Mouse (Mus musculus) liver, embryonic 16.5 days (tissue): ENCODE measurements around the gene Bcl9l. TPM values are rescaled to one million over a fixed set of nuclear protein-coding genes. Genes with fewer than 3 reads are reported as not detected.

Source experiments
- ATAC-seq: fragments of 200-750 bp; cut with Nextera tagmentation; 2 replicates; pipeline ENCODE4 v1.8.0; 2017; ENCODE audit warnings: low read depth, mild to moderate bottlenecking, moderate number of reproducible peaks, moderate library complexity
- H3K27ac ChIP-seq: fragments of 300-500 bp; sonication (generic); 2 replicates; pipeline ENCODE4 v1.5.1; 2014; ENCODE audit warnings: mild to moderate bottlenecking, low read length
- H3K27me3 ChIP-seq: fragments of 300-500 bp; sonication (generic); 2 replicates; pipeline ENCODE4 v1.6.1; 2014; ENCODE audit warnings: low read depth, low read length, mixed read lengths; ENCODE audit not compliant: control insufficient read depth, insufficient read depth
- H3K36me3 ChIP-seq: fragments of 300-500 bp; sonication (generic); 2 replicates; pipeline ENCODE4 v1.6.1; 2014; ENCODE audit warnings: mild to moderate bottlenecking; ENCODE audit not compliant: control insufficient read depth, insufficient read depth
- H3K4me1 ChIP-seq: fragments of 300-500 bp; sonication (generic); 2 replicates; pipeline ENCODE4 v1.6.1; 2014; ENCODE audit warnings: low read depth, low read length, mixed read lengths; ENCODE audit not compliant: control insufficient read depth
- H3K4me2 ChIP-seq: fragments of 300-500 bp; sonication (generic); 2 replicates; pipeline ENCODE4 v1.6.1; 2014; ENCODE audit warnings: low read depth, low read length, mixed read lengths
- H3K4me3 ChIP-seq: fragments of 300-500 bp; sonication (generic); 2 replicates; pipeline ENCODE4 v1.5.1; 2014; ENCODE audit warnings: low read depth, mild to moderate bottlenecking, low read length
- H3K9ac ChIP-seq: fragments of 300-500 bp; sonication (generic); 2 replicates; pipeline ENCODE4 v1.6.1; 2014; ENCODE audit warnings: low read depth, low read length
- H3K9me3 ChIP-seq: fragments of 300-500 bp; sonication (generic); replicated peaks from 2 replicates; pipeline ENCODE4 v1.6.1; 2016; ENCODE audit warnings: low read length; ENCODE audit not compliant: control insufficient read depth
- WGBS: fragments of 180-500 bp; shearing (Covaris S2); extraction: QIAGEN DNeasy Blood & Tissue Kit; methylation state at CpG from one replicate; pipeline ENCODE4 v1.1.7; 2014; ENCODE audit not compliant: insufficient replicate concordance; 5-methylcytosine and 5-hydroxymethylcytosine counted together
- polyA plus RNA-seq: library from polyadenylated mRNA; unstranded; fragments of >200 nt; fragmentation: Nextera tagmentation; extraction: Ambion mirVana; gene quantifications from 2 replicates; pipeline ENCODE4 v1.2.1, GENCODE M21; 2015

The Bcl9l gene
- polyA plus RNA-seq, 1 experiment from 2014 or later, result 2.2 TPM

DNA sequence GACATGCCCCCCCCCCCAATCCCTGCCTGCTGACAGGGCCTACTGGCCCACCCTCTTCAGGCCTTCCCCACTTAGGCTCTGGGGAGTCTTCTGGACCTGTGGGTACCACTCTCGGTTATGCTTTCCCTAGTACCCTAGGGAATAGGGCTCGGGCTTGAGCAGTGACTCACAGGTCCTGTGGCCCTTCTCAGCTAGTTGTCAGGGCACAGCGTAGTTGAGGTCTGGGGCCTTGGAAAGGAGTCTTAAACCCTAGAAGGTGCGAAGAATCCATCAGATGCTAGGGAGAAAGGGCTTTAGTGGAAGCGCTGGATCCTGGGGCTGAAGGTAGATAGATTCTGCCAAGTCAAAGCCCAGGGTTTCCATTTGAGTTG, 17.5 kb downstream of the Bcl9l start:
- H3K4me1 ChIP-seq, result peaks cover 26% of the 10 kb centered on the region

DNA sequence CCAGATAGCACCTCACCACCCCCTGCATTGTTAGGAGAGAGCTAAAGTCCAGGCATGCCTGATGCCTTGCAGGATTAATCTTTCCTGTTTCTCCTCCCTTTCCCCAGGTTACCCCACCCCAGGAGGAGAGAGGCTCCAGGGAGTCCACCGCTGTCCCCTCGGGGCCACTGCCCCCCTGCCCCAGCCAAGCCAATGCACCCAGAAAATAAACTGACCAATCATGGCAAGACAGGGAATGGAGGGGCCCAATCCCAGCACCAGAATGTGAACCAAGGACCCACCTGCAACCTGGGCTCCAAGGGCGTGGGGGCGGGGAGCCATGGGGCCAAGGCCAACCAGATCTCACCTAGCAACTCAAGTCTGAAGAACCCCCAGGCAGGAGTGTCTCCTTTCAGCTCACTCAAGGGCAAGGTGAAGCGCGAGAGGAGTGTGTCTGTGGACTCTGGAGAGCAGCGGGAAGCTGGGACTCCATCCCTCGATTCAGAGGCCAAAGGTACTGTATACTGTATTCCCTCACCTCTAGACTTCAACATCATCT, 18.1 kb downstream of the Bcl9l start:
- peaks cover 23% of the 10 kb centered on the region for H3K4me1 ChIP-seq
- H3K9me3 ChIP-seq, result no peaks in the 10 kb centered on the region
- ATAC-seq, result no peak
- WGBS, result 65% methylated on average over 8 of the region's 8 CpGs
- H3K36me3 ChIP-seq, result no peaks in the 10 kb centered on the region
- peaks cover 26% of the 10 kb centered on the region for H3K27me3 ChIP-seq
- no peak overlapping the region for H3K27ac ChIP-seq
- no peak overlapping the region for H3K4me2 ChIP-seq
- H3K9ac ChIP-seq, result no peak overlapping the region
- H3K4me3 ChIP-seq, result no peak overlapping the region

More for the DNA sequence above, 17.5 kb downstream of the Bcl9l start:
- no peak overlapping the region for H3K9ac ChIP-seq
- no peak overlapping the region for H3K4me2 ChIP-seq
- H3K27ac ChIP-seq, result no peak overlapping the region
- no peak for ATAC-seq
- H3K4me3 ChIP-seq, result no peak overlapping the region
- H3K27me3 ChIP-seq, result peaks cover 26% of the 10 kb centered on the region
- H3K36me3 ChIP-seq, result no peaks in the 10 kb centered on the region
- WGBS, result 52% methylated on average over 5 of the region's 5 CpGs
- H3K9me3 ChIP-seq, result no peaks in the 10 kb centered on the region

DNA sequence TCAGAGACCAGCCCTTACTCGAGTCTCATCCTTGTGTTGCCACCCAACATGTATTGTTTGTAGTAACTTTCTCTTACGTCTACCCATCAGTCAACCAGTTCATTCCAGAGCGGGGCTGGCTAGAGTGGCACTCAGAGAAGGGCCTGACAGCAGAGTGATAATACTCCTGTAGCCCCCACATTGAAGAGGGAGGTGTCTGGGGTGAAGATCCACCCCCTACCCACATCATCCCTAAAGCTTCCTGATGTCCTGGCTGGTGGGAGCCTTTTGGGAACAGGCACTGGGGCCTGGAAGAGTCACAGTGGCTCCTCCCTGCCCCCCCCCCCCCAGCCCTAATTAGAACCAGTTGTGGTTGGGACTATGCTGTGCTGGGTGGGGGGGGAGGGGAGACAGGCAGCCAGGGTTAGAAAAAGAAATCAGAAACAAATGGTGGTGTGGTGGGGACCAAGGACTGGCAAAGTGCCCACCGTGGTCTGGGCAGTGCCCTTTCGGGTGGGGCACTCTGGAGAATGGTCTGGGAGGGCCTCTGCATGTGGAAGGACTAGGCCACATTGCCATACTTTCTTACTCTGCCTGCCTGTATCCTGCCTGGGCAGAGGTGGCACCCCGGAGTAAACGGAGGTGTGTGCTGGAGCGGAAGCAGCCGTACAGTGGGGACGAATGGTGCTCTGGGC, 18.7 kb downstream of the Bcl9l start:
- no peaks in the 10 kb centered on the region for H3K9me3 ChIP-seq
- no peak for ATAC-seq
- H3K4me2 ChIP-seq, result no peak overlapping the region
- H3K4me3 ChIP-seq, result no peak overlapping the region
- H3K4me1 ChIP-seq, result peaks cover 23% of the 10 kb centered on the region
- H3K27me3 ChIP-seq, result peaks cover 26% of the 10 kb centered on the region
- H3K9ac ChIP-seq, result no peak overlapping the region
- no peak overlapping the region for H3K27ac ChIP-seq
- no peaks in the 10 kb centered on the region for H3K36me3 ChIP-seq
- WGBS, result 66% methylated on average over 10 of the region's 10 CpGs

DNA sequence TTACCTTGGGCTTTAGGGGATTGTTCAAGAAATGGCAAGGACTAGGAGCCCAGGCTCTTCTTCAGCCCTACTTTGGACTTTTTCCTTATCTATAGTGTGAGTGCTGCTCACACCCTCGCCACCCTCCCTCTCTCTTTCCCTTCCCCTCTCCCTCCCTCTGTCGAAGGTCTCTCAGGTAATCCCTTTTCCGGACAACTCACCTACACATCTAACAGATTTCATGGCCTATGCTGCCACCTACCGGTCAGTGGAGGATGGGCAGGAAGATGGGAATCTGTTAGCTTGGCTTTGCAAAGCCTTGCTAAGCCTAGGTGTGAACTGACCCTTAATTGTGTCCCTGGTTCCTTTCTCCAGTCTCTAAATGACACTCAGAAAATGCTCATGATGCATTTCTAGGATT, 19.4 kb downstream of the Bcl9l start:
- WGBS, result 1% methylated on average over 4 of the region's 4 CpGs
- no peak for ATAC-seq
- Histone ChIP-seq H3K4me1 (peaks cover 21% of the 10 kb centered on the region), H3K4me3 (no peak overlapping the region), H3K9ac (no peak overlapping the region), H3K27me3 (peaks cover 23% of the 10 kb centered on the region), H3K4me2 (no peak overlapping the region), H3K27ac (no peak overlapping the region), H3K36me3 (no peaks in the 10 kb centered on the region), H3K9me3 (no peaks in the 10 kb centered on the region)

DNA sequence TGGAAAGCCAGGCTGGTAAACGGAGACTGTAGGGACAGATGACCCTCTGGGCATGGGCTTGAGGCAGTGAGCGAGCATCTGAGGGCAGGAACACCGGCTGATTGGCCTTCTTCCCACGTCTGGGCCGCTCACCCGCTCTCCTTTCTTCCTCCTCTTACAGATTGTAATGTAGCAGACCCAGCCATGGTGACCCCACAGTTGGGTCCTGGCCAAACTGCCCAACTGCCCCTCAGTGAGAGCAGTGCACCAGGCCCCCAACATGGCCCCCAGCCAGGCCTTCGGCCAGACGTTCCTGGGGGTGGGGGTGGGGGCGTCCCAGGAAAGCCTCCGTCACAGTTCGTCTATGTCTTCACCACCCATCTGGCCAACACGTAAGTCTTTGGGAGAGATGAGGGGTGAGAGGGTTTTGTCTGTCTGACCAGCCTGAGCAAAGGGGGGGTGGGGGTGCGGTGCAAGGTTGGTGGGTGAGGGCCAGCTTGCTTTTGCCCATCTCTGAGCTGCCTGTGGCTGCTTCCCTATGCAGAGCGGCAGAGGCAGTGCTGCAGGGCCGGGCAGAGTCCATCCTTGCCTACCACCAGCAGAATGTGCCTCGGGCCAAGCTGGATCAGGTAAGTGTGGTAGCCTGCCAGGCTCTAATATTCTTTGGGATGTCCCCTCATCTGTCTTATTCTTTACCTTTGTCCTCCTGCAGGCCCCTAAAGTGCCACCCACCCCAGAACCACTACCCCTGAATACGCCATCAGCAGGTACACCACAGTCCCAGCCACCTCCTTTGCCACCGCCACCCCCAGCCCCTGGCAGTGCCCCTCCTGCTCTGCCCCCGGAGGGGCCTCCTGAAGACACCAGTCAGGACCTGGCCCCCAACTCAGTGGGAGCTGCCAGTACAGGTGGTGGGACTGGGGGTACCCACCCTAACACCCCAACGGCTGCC, 22.5 kb downstream of the Bcl9l start:
- H3K9ac ChIP-seq, result no peak overlapping the region
- peaks cover 9% of the 10 kb centered on the region for H3K4me1 ChIP-seq
- H3K9me3 ChIP-seq, result no peaks in the 10 kb centered on the region
- H3K36me3 ChIP-seq, result no peaks in the 10 kb centered on the region
- no peak overlapping the region for H3K27ac ChIP-seq
- H3K4me3 ChIP-seq, result no peak overlapping the region
- H3K27me3 ChIP-seq, result no peaks in the 10 kb centered on the region
- WGBS, result 68% methylated on average over 20 of the region's 20 CpGs
- ATAC-seq, result no peak
- H3K4me2 ChIP-seq, result no peak overlapping the region

DNA sequence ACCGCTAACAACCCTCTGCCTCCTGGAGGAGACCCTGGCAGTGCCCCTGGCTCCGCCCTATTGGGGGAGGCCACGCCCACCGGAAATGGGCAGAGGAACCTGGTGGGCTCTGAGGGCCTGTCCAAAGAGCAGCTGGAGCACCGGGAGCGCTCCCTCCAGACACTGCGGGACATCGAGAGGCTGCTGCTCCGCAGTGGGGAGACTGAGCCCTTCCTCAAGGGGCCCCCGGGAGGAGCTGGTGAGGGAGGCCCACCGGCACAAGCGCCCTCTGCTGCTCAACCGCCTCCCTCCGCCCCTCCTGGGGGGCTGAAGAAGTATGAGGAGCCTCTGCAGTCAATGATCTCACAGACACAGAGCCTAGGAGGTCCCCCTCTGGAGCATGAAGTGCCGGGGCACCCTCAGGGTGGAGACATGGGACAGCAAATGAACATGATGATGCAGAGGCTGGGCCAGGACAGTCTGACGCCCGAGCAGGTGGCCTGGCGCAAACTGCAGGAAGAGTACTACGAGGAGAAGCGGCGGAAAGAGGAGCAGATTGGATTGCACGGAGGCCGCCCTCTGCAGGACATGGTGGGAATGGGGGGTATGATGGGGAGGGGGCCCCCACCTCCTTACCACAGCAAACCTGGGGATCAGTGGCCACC, 23.3 kb downstream of the Bcl9l start:
- no peaks in the 10 kb centered on the region for H3K9me3 ChIP-seq
- no peak overlapping the region for H3K27ac ChIP-seq
- H3K4me3 ChIP-seq, result no peak overlapping the region
- H3K4me1 ChIP-seq, result peaks cover 17% of the 10 kb centered on the region
- no peaks in the 10 kb centered on the region for H3K36me3 ChIP-seq
- H3K9ac ChIP-seq, result no peak overlapping the region
- ATAC-seq, result no peak
- WGBS, result 42% methylated on average over 23 of the region's 23 CpGs
- no peaks in the 10 kb centered on the region for H3K27me3 ChIP-seq
- no peak overlapping the region for H3K4me2 ChIP-seq

DNA sequence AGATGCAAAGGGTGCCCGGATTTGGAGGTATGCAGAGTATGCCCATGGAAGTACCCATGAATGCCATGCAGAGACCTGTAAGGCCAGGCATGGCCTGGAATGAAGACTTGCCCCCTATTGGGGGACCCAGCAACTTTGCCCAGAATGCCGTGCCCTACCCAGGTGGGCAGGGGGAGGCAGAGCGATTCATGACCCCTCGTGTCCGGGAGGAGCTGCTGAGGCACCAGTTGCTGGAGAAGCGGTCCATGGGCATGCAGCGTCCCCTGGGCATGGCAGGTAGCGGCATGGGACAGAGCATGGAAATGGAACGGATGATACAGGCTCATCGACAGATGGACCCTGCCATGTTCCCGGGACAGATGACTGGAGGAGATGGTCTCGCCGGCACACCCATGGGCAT, 23.9 kb downstream of the Bcl9l start:
- Histone ChIP-seq H3K27ac (no peak overlapping the region), H3K9ac (no peak overlapping the region), H3K4me1 (peaks cover 20% of the 10 kb centered on the region), H3K27me3 (no peaks in the 10 kb centered on the region), H3K4me3 (no peak overlapping the region), H3K36me3 (no peaks in the 10 kb centered on the region), H3K9me3 (no peaks in the 10 kb centered on the region), H3K4me2 (no peak overlapping the region)
- ATAC-seq, result no peak
- 80% methylated on average over 13 of the region's 13 CpGs for WGBS

DNA sequence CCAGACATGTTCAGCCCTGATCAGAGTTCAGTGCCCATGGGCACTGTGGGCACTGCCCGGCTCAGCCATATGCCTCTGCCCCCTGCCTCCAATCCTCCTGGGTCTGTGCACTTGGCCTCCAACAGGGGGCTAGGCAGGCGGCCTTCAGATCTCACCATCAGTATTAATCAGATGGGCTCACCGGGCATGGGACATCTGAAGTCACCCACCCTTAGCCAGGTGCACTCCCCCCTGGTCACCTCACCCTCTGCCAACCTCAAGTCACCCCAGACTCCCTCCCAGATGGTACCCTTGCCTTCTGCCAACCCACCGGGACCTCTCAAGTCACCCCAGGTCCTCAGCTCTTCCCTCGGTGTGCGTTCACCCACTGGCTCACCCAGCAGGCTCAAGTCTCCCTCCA, 24.7 kb downstream of the Bcl9l start:
- ATAC-seq, result no peak
- Histone ChIP-seq H3K4me1 (peaks cover 20% of the 10 kb centered on the region), H3K9me3 (no peaks in the 10 kb centered on the region), H3K4me2 (no peak overlapping the region), H3K4me3 (no peak overlapping the region), H3K27me3 (no peaks in the 10 kb centered on the region), H3K9ac (no peak overlapping the region), H3K36me3 (no peaks in the 10 kb centered on the region), H3K27ac (no peak overlapping the region)
- 79% methylated on average over 6 of the region's 6 CpGs for whole genome bisulfite sequencing
